Mouse (Mus musculus) lung, embryonic 14.5 days (tissue): ENCODE results near the gene Rora. TPM values are rescaled to one million over a fixed set of nuclear protein-coding genes. Genes with fewer than 3 reads are reported as not detected.
A peak's percentile ranks its signal among the peaks of the same experiment; 100 is the strongest.

ENCODE experiments used
- ATAC-seq: fragments of 200-750 bp; cut with Nextera tagmentation; 2 replicates; pipeline ENCODE4 v1.8.0; 2017; ENCODE audit warnings: mild to moderate bottlenecking, moderate TSS enrichment, moderate library complexity; ENCODE audit not compliant: insufficient read depth
- DNase-seq: peaks from one replicate; pipeline ENCODE4 v3.0.0-alpha.2; 2015
- H3K27ac ChIP-seq: fragments of 300-500 bp; sonication (generic); 2 replicates; pipeline ENCODE4 v1.5.1; 2014; ENCODE audit warnings: low read depth, mild to moderate bottlenecking, moderate library complexity
- H3K27me3 ChIP-seq: fragments of 300-500 bp; sonication (generic); 2 replicates; pipeline ENCODE4 v1.6.1; 2014; ENCODE audit warnings: low read length, control low read depth; ENCODE audit not compliant: insufficient read depth
- H3K36me3 ChIP-seq: fragments of 300-500 bp; sonication (generic); 2 replicates; pipeline ENCODE4 v1.6.1; 2014; ENCODE audit warnings: control low read depth; ENCODE audit not compliant: insufficient read depth
- H3K4me1 ChIP-seq: fragments of 300-500 bp; sonication (generic); 2 replicates; pipeline ENCODE4 v1.6.1; 2014; ENCODE audit warnings: antibody characterized with exemption, control low read depth; ENCODE audit not compliant: insufficient read depth
- H3K4me2 ChIP-seq: fragments of 300-500 bp; sonication (generic); 2 replicates; pipeline ENCODE4 v1.6.1; 2014; ENCODE audit warnings: mild to moderate bottlenecking
- H3K4me3 ChIP-seq: fragments of 300-500 bp; sonication (generic); 2 replicates; pipeline ENCODE4 v1.5.1; 2014; ENCODE audit warnings: low read depth, low read length
- H3K9ac ChIP-seq: fragments of 300-500 bp; sonication (generic); 2 replicates; pipeline ENCODE4 v1.6.1; 2014
- H3K9me3 ChIP-seq: fragments of 300-500 bp; sonication (generic); 2 replicates; pipeline ENCODE4 v1.6.1; 2016; ENCODE audit warnings: low read depth, low read length, control low read depth
- CTCF ChIP-seq: IDR thresholded peaks from 2 replicates; pipeline ENCODE4 v1.5.1; 2016; ENCODE audit warnings: antibody characterized with exemption, low read depth
- WGBS: fragments of 180-500 bp; shearing (Covaris S2); extraction: QIAGEN DNeasy Blood & Tissue Kit; methylation state at CpG from one replicate; pipeline ENCODE4 v1.1.7; 2014; 5-methylcytosine and 5-hydroxymethylcytosine counted together
- polyA plus RNA-seq: library from polyadenylated mRNA; unstranded; fragments of >200 nt; fragmentation: Nextera tagmentation; extraction: Ambion mirVana; gene quantifications from 2 replicates; pipeline ENCODE4 v1.2.1, GENCODE M21; 2014

Gene Rora
- polyA plus RNA-seq, 1 experiment from 2014 or later, result 5.9 TPM

- Histone ChIP-seq H3K9ac (no peak overlapping the region), H3K9me3 (no peaks in the 10 kb centered on the region), H3K4me1 (no peaks in the 10 kb centered on the region), H3K36me3 (no peaks in the 10 kb centered on the region), H3K27me3 (no peaks in the 10 kb centered on the region), H3K4me2 (no peak overlapping the region), H3K4me3 (no peak overlapping the region), H3K27ac (no peak overlapping the region)
- DNase-seq, result peak; percentile 62
- ATAC-seq, result no peak
- no peak for TF ChIP-seq CTCF
- WGBS, result 52% methylated on average over 7 of the region's 7 CpGs
Observed at GRCm38 (mm10) chr9:69265151-69265550, 611.6 kb downstream of the Rora start.

GRCm38 (mm10) chr9:69270374-69270773 is 616.8 kb downstream of the Rora start:
- no peaks in the 10 kb centered on the region for H3K36me3 ChIP-seq
- 53% methylated on average over 8 of the region's 8 CpGs for WGBS
- no peak overlapping the region for H3K4me3 ChIP-seq
- DNase-seq (no peak), ATAC-seq (no peak)
- H3K4me1 ChIP-seq, result no peaks in the 10 kb centered on the region
- no peak for TF ChIP-seq CTCF
- H3K4me2 ChIP-seq, result no peak overlapping the region
- no peak overlapping the region for H3K9ac ChIP-seq
- H3K9me3 ChIP-seq, result no peaks in the 10 kb centered on the region
- H3K27me3 ChIP-seq, result no peaks in the 10 kb centered on the region
- no peak overlapping the region for H3K27ac ChIP-seq

GRCm38 (mm10) chr9:69270931-69271330 is 617.3 kb downstream of the Rora start:
- 27% methylated on average over 7 of the region's 7 CpGs for WGBS
- Histone ChIP-seq H3K4me1 (no peaks in the 10 kb centered on the region), H3K4me2 (no peak overlapping the region), H3K27me3 (no peaks in the 10 kb centered on the region), H3K4me3 (no peak overlapping the region), H3K36me3 (no peaks in the 10 kb centered on the region), H3K9ac (no peak overlapping the region), H3K9me3 (no peaks in the 10 kb centered on the region), H3K27ac (no peak overlapping the region)
- ATAC-seq (no peak), DNase-seq (no peak)
- no peak for TF ChIP-seq CTCF

- WGBS, result 52% methylated on average over 9 of the region's 9 CpGs
- H3K36me3 ChIP-seq, result no peaks in the 10 kb centered on the region
- no peaks in the 10 kb centered on the region for H3K9me3 ChIP-seq
- ATAC-seq (no peak), DNase-seq (no peak)
- H3K9ac ChIP-seq, result no peak overlapping the region
- H3K4me1 ChIP-seq, result peaks cover 3% of the 10 kb centered on the region; the same call in 1 of the 2 replicates
- TF ChIP-seq CTCF, result no peak
- no peaks in the 10 kb centered on the region for H3K27me3 ChIP-seq
- no peak overlapping the region for H3K4me2 ChIP-seq
- H3K4me3 ChIP-seq, result no peak overlapping the region
- no peak overlapping the region for H3K27ac ChIP-seq
Observed at GRCm38 (mm10) chr9:69272884-69273283, 619.3 kb downstream of the Rora start.

GRCm38 (mm10) chr9:69274766-69275485 is 621.3 kb downstream of the Rora start:
- no peak for ATAC-seq
- WGBS, result 61% methylated on average over 10 of the region's 10 CpGs
- Histone ChIP-seq H3K9ac (no peak overlapping the region), H3K27me3 (no peaks in the 10 kb centered on the region), H3K4me3 (no peak overlapping the region), H3K9me3 (no peaks in the 10 kb centered on the region), H3K36me3 (no peaks in the 10 kb centered on the region), H3K27ac (no peak overlapping the region), H3K4me1 (peaks cover 3% of the 10 kb centered on the region; the same call in 1 of the 2 replicates), H3K4me2 (no peak overlapping the region)
- no peak for DNase-seq
- TF ChIP-seq CTCF, result no peak

- Histone ChIP-seq H3K9me3 (no peaks in the 10 kb centered on the region), H3K4me3 (no peak overlapping the region), H3K9ac (no peak overlapping the region), H3K4me1 (peaks cover 3% of the 10 kb centered on the region; the same call in 1 of the 2 replicates), H3K4me2 (no peak overlapping the region), H3K36me3 (no peaks in the 10 kb centered on the region), H3K27me3 (no peaks in the 10 kb centered on the region), H3K27ac (no peak overlapping the region)
- no peak for TF ChIP-seq CTCF
- 53% methylated on average over 10 of the region's 10 CpGs for WGBS
- DNase-seq (no peak), ATAC-seq (no peak)
Observed at GRCm38 (mm10) chr9:69277256-69277655, 623.7 kb downstream of the Rora start.

GRCm38 (mm10) chr9:69285011-69285410 is 631.4 kb downstream of the Rora start:
- WGBS, result 86% methylated on average over 3 of the region's 3 CpGs
- Histone ChIP-seq H3K9ac (no peak overlapping the region), H3K4me1 (no peaks in the 10 kb centered on the region), H3K36me3 (no peaks in the 10 kb centered on the region), H3K27me3 (no peaks in the 10 kb centered on the region), H3K27ac (no peak overlapping the region), H3K4me2 (no peak overlapping the region), H3K9me3 (no peaks in the 10 kb centered on the region), H3K4me3 (no peak overlapping the region)
- ATAC-seq, result no peak
- no peak for DNase-seq
- no peak for TF ChIP-seq CTCF
